Comparison of ENCODE assay signal across 8 mouse cellular contexts in genomic region chr12:108305812-108306794, GRCm38 (mm10). TPM values are rescaled to one million over a fixed set of nuclear protein-coding genes. Genes with fewer than 3 reads are reported as not detected.
DNase-seq lines count a peak whose midpoint lies in the region; ATAC-seq and TF ChIP-seq lines count a peak whose summit lies in the region.

Hhipl1 (plus strand) TSS chr12:108306270.

- no peak for TF ChIP-seq POLR2A in thymus, adult 2 months (IDR thresholded peaks at IDR 0.05; ENCODE audit: control insufficient read depth, extremely low read depth, insufficient read depth, low read length, poor library complexity)

- peak within 1 kb of the TSS; percentile 84 for H3K9ac ChIP-seq in heart, embryonic 14.5 days (ENCODE audit: low read length)
- peak within 1 kb of the TSS; percentile 64 for H3K9ac ChIP-seq in midbrain, embryonic 15.5 days

- H3K27me3 ChIP-seq in heart, embryonic 14.5 days (ENCODE audit: control insufficient read depth, insufficient read depth, low read length): peaks cover 15% of the 10 kb centered on the region
- H3K27me3 ChIP-seq in midbrain, embryonic 15.5 days (replicated peaks): peaks cover 5% of the 10 kb centered on the region; the same call in 1 of the 2 replicates
- peaks cover 11% of the 10 kb centered on the region for H3K27me3 ChIP-seq in thymus, adult 2 months (ENCODE audit: control insufficient read depth, insufficient read depth, low read length)

- peak within 1 kb of the TSS; percentile 58 to 64 for H3K4me3 ChIP-seq in heart, embryonic 14.5 days (ENCODE audit: control insufficient read depth in 1 of 2, insufficient read depth in 1 of 2, low read depth in 1 of 2, low read length in 2 of 2)
- H3K4me3 ChIP-seq in midbrain, embryonic 15.5 days: peak within 1 kb of the TSS; percentile 54
- no peak within 1 kb of the TSS; the same call in 1 of the 2 replicates for H3K4me3 ChIP-seq in thymus, adult 2 months (ENCODE audit: control insufficient read depth, insufficient read depth, low read length)

- no peak for TF ChIP-seq CTCF in thymus, adult 2 months (IDR thresholded peaks at IDR 0.05; ENCODE audit: borderline replicate concordance, control insufficient read depth, extremely low read depth, insufficient read depth, low read length, poor library complexity)

- peaks cover 6 to 13% of the 10 kb centered on the region in 2 experiments; a peak in 3 of 4 replicates for H3K4me1 ChIP-seq in heart, embryonic 14.5 days (ENCODE audit: control insufficient read depth in 2 of 2, insufficient read depth in 2 of 2, low read length in 2 of 2)
- peaks cover 14% of the 10 kb centered on the region for H3K4me1 ChIP-seq in midbrain, embryonic 15.5 days
- no peaks in the 10 kb centered on the region for H3K4me1 ChIP-seq in thymus, adult 2 months (replicated peaks; ENCODE audit: control insufficient read depth, insufficient read depth, low read length)

- H3K36me3 ChIP-seq in heart, embryonic 14.5 days (ENCODE audit: control insufficient read depth, insufficient read depth, low read length): no peaks in the 10 kb centered on the region
- no peaks in the 10 kb centered on the region for H3K36me3 ChIP-seq in midbrain, embryonic 15.5 days (replicated peaks)
- no peaks in the 10 kb centered on the region for H3K36me3 ChIP-seq in thymus, adult 2 months (ENCODE audit: control insufficient read depth, insufficient read depth, low read length)

- whole genome bisulfite sequencing in heart, embryonic 14.5 days: 4% methylated on average over 65 of the region's 67 CpGs
- 4% methylated on average over 66 of the region's 67 CpGs for WGBS in midbrain, embryonic 15.5 days
- 6% methylated on average over 67 of the region's 67 CpGs for WGBS in thymus, adult 2 months

- H3K9me3 ChIP-seq in heart, embryonic 14.5 days (ENCODE audit: control insufficient read depth, low read length): no peaks in the 10 kb centered on the region
- H3K9me3 ChIP-seq in midbrain, embryonic 15.5 days: no peaks in the 10 kb centered on the region

- no peak within 1 kb of the TSS for H3K27ac ChIP-seq in heart, embryonic 14.5 days (replicated peaks in 1 of 2; ENCODE audit: control insufficient read depth in 1 of 2, insufficient read depth in 1 of 2, low read depth in 2 of 2, low read length in 2 of 2)
- H3K27ac ChIP-seq in midbrain, embryonic 15.5 days: peak within 1 kb of the TSS; percentile 36
- H3K27ac ChIP-seq in thymus, adult 2 months (ENCODE audit: control insufficient read depth, insufficient read depth, low read length): no peak within 1 kb of the TSS

- peak; percentile 33 for DNase-seq in right cerebral cortex, postnatal 14 days
- DNase-seq in right cerebral cortex, postnatal 36 days (ENCODE audit: low spot score in 2 of 2): no peak
- peak; percentile 62 for DNase-seq in embryo, embryonic 10.5 days (ENCODE audit: low spot score)
- DNase-seq in kidney, postnatal 36 days: peak; percentile 33 to 78
- no peak for DNase-seq in urinary bladder, adult 2 months (ENCODE audit: low spot score)
- no peak for DNase-seq in thymus, adult 2 months

- H3K4me2 ChIP-seq in heart, embryonic 14.5 days (ENCODE audit: low read length): peak within 1 kb of the TSS; percentile 94
- H3K4me2 ChIP-seq in midbrain, embryonic 15.5 days: peak within 1 kb of the TSS; percentile 98

- ATAC-seq in heart, embryonic 14.5 days (ENCODE audit: insufficient number of reproducible peaks, insufficient read depth, low FRiP score, low read depth): 0 out of 2 replicates have a peak, but pooled peaks have one; percentile 14
- peak; percentile 66 for ATAC-seq in midbrain, embryonic 15.5 days (replicated peaks)

RNA-seq across cellular contexts. Expression of gene Hhipl1, which starts in this region (rescaled TPM):
- 0.63 and 0.84 TPM in 2 replicates for polyA plus RNA-seq in heart, embryonic 14.5 days (2014; fragmentation: Nextera tagmentation; extraction: Ambion mirVana)
- polyA plus RNA-seq in midbrain, embryonic 15.5 days (2015; fragmentation: Nextera tagmentation; extraction: Ambion mirVana): 2.7 and 2.8 TPM in 2 replicates
- 2.9 and 3.2 TPM in 2 replicates for polyA plus RNA-seq in urinary bladder, adult 2 months (2012; rRNA removed)
- polyA plus RNA-seq in thymus, adult 2 months (2012; rRNA removed): 0.33 and 0.54 TPM in 2 replicates

Comparison
In these comparisons a context has a peak if more than half of its experiments do, and no peak if none do; other contexts are left out.
1. DNase-seq: peak in right cerebral cortex, postnatal 14 days (single experiment), embryo, embryonic 10.5 days (single experiment) and kidney, postnatal 36 days (2 of 2); none in right cerebral cortex, postnatal 36 days (0 of 2), urinary bladder, adult 2 months (single experiment) and thymus, adult 2 months (single experiment).
2. Peak in ATAC-seq, H3K4me3 ChIP-seq, H3K9ac ChIP-seq and H3K4me2 ChIP-seq in heart, embryonic 14.5 days; RNA of the gene not detected or under 1 TPM.